Mouse (Mus musculus): ENCODE results near the gene Copa. TPM values are rescaled to one million over a fixed set of nuclear protein-coding genes. Genes with fewer than 3 reads are reported as not detected.

Gene Copa
- polyA plus RNA-seq (2015; fragmentation: Nextera tagmentation; extraction: Ambion mirVana): 132 and 150 TPM in 2 replicates

DNA sequence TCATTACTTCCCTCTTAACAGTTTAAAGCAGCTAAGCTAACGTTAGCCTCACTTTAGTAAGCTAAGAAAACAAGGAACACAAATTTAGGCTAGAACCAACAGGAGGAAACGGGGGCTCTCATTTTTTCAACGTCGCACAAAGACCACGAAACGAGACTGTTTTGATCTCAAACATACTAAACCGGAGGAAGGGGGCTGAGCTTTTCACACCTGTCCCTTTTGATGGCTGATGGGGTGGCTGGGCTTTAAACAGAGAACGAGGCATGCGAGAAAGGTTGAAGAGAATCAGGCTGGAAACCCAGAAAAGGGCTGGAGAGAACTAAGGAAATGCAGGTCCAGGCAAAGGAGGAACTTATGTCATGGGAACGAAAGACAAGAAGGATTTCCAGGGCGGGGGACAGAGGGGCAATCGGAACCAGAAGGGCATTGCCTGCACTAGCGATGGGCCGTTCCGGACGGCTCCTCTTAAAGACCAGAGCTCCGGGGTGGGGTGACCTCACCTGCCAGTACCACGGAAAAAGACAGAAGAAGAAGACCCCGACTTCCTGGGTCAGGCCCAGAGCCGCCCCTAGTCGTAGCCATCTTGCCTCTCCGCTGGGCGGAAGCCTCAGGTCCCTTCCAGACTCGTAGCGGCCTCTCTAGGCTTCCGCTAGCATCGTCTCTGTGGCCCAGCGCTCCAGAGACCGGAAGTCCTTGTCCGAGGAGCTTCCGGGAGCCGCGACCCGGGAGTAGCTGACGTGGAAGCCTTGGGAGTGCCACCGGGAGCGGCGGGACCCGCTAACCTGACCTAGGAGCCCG lies at the start of gene Copa, which contains the start of gene Ncstn:
Gene Copa, plus strand, starts transcription at position 429 of the 798 bp plus-strand sequence.
Gene Ncstn, minus strand, starts transcription at position 695 of the 798 bp plus-strand sequence.

DNA sequence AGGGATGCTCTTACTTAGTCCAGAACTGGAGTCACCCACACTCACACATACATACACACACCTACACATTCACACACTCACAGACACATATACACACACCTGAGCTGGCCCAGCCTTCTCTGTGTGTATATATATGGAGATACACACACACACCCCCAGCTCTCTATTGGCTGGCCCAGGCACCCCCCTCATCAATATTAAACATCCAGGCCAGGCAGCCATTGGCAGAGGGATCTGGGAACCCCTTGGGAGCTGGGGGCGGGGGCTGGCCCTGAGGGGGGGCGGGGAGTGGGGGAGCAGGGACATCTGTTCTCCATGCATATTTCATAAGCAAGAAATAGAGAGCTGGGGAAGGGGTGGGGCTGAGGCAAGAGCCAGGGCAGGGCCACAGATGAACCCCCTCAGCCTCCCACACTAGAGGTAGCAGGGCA lies 24.8 kb upstream of the Copa start, which contains the start of gene Nhlh1:
Gene Nhlh1, minus strand, starts transcription at position 83 of the 431 bp plus-strand sequence.

DNA sequence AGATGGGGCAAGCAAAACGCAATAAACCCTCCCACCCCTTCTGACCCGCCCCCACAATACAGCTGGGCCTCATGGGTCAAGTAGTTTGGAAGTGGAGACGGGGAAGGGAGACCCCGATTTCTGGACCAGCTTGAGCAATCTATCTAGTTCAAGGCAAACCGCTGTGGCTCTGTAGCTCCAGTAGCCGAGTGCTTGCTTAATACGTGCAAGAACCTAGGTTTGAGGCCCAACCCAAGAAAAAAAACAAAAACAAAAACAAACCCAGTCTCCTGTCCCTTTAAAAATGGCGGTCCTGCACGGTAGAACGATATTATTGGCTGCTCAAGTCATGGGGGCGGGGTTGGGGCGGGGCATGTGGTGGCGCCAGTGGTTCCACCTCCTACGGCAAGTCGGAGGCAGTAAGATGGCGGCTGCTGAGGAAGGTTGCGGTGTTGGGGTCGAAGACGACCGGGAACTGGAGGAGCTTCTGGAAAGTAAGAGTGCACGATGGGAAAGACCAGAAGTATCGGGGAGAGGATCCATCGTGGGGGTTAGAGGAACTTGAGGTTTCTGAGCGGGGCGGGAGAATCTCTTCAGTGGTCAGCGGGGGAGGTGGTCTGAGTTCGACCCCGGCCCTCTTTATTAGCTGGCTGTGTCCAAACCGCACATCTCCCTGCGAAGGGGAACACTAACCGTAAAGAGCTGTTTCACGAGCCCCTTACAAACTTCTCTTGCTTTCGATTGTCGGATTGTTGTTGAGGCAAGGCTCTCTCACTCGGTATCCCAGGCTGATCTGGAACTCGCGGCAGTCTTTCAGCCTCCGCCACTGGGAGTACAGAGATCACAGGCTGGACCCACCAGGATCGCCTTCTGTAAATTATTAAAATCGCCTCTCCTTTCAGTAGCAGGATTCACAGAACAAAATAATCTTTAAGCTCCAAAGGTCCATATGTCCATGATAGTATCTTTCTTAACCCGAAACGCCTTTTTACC lies 44.3 kb downstream of the Copa start, which contains the start of gene Pex19:
Gene Pex19, plus strand, starts transcription at position 380 of the 972 bp plus-strand sequence.

DNA sequence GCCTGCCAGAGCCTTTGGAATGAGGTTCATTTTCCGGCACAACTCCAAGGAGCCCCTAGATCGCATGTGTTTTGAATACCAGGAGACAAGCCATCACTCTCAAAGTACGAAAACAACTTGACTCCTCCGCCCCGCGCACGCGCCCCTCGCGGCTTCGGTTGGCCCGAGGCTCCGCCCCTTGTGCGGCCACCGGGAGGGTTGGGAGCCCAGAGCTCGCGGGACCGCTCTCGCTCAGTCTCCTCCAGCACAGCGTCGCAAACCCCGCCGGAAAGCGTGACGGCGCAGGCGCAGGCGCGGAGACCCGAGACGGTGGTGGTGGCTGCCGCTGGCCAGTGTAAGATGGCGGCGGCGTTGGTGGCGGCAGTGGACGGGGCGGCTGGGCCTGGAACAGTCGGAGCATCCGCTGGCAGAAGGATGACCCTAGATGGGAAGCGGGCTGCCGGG lies 65.5 kb downstream of the Copa start, which contains the start of gene Dcaf8:
Gene Dcaf8, plus strand, starts transcription at position 250 of the 444 bp plus-strand sequence.

Other genes with a start within 250 kb of the Copa start
- gene Cd84, start 242.8 kb upstream of the Copa start, polyA plus RNA-seq (2015; fragmentation: Nextera tagmentation; extraction: Ambion mirVana): 3.2 and 11.5 TPM in 2 replicates
- gene Gm10521, start 186.9 kb upstream of the Copa start, polyA plus RNA-seq (2015; fragmentation: Nextera tagmentation; extraction: Ambion mirVana): not detected in 2 replicates
- gene Slamf6, start 165.0 kb upstream of the Copa start, polyA plus RNA-seq (2015; fragmentation: Nextera tagmentation; extraction: Ambion mirVana): 0.67 TPM in 1 of 2 replicates, not detected in the other
- gene Vangl2, start 54.1 kb upstream of the Copa start, polyA plus RNA-seq (2015; fragmentation: Nextera tagmentation; extraction: Ambion mirVana): 3.8 and 4.5 TPM in 2 replicates
- gene Nhlh1, start 25.0 kb upstream of the Copa start, polyA plus RNA-seq (2015; fragmentation: Nextera tagmentation; extraction: Ambion mirVana): not detected in 2 replicates
- 80.8 and 82.0 TPM in 2 replicates for gene Ncstn, start 266 bp downstream of the Copa start, polyA plus RNA-seq (2015; fragmentation: Nextera tagmentation; extraction: Ambion mirVana)
- gene Pex19, start 44.2 kb downstream of the Copa start, polyA plus RNA-seq (2015; fragmentation: Nextera tagmentation; extraction: Ambion mirVana): 83.1 and 96.4 TPM in 2 replicates
- gene Dcaf8, start 65.6 kb downstream of the Copa start, polyA plus RNA-seq (2015; fragmentation: Nextera tagmentation; extraction: Ambion mirVana): 86.6 and 87.0 TPM in 2 replicates
- gene Pea15a, start 124.3 kb downstream of the Copa start, polyA plus RNA-seq (2015; fragmentation: Nextera tagmentation; extraction: Ambion mirVana): 123 and 148 TPM in 2 replicates
- gene Casq1, start 137.3 kb downstream of the Copa start, polyA plus RNA-seq (2015; fragmentation: Nextera tagmentation; extraction: Ambion mirVana): 33.6 and 42.0 TPM in 2 replicates
- gene Atp1a4, start 175.9 kb downstream of the Copa start, polyA plus RNA-seq (2015; fragmentation: Nextera tagmentation; extraction: Ambion mirVana): 0.05 TPM in 1 of 2 replicates, not detected in the other
- gene Igsf8, start 179.1 kb downstream of the Copa start, polyA plus RNA-seq (2015; fragmentation: Nextera tagmentation; extraction: Ambion mirVana): 32.5 and 37.1 TPM in 2 replicates
- gene Atp1a2, start 215.5 kb downstream of the Copa start, polyA plus RNA-seq (2015; fragmentation: Nextera tagmentation; extraction: Ambion mirVana): 3.7 and 4.4 TPM in 2 replicates
- gene Kcnj9, start 246.8 kb downstream of the Copa start, polyA plus RNA-seq (2015; fragmentation: Nextera tagmentation; extraction: Ambion mirVana): 0.05 and 0.07 TPM in 2 replicates